Mouse (Mus musculus): Measurements from ENCODE around the gene Lgr4.

The Lgr4 gene

GRCm38 (mm10) chr2:109922306-109922705, 4.9 kb downstream of the Lgr4 start:
- no peak for DNase-seq

DNA sequence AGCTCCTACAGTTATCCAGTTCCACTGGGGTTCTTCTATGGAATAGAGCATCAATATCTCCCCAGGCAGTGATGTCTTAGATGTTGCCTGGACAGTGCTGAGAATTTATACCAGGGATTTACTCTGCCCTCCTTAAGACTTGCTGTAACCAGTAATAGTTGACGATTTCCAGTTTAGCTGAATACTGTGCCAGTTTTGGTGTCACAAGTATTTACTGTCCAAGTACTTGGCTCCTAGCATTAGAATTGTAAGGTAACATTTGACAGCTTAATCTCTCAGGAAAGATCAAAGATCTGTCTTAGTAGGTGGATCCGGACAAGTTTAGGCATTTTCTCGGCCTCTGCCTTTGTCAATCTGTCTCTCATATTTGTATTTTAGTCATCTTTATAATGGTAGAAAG, 5.6 kb downstream of the Lgr4 start:
- no peak for DNase-seq

- no peak for DNase-seq
Measured at GRCm38 (mm10) chr2:109923945-109924344, 6.5 kb downstream of the Lgr4 start.

GRCm38 (mm10) chr2:109926984-109927383, 9.5 kb downstream of the Lgr4 start:
- no peak for DNase-seq

- DNase-seq: no peak
Measured at GRCm38 (mm10) chr2:109927446-109927845, 10.0 kb downstream of the Lgr4 start.

DNA sequence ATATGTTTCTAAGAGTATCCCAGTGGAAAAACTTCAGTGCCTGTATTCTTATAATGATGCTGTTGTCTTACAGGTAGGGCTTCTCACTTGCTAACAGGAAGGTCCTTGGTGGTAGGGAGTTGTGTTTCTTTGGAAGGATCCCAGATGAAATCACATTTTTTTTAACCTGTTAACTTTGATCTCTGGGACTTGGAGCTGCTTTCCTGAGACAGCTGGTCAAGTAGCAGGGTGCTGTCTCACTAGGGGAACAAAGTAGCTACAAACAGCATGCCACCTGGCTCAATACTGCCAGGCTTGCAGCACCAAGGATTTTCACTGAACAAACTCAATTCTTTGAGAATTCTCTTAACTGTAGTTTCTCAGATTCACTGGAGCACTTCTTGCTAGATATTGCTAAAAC, 10.4 kb downstream of the Lgr4 start:
- no peak for DNase-seq

DNA sequence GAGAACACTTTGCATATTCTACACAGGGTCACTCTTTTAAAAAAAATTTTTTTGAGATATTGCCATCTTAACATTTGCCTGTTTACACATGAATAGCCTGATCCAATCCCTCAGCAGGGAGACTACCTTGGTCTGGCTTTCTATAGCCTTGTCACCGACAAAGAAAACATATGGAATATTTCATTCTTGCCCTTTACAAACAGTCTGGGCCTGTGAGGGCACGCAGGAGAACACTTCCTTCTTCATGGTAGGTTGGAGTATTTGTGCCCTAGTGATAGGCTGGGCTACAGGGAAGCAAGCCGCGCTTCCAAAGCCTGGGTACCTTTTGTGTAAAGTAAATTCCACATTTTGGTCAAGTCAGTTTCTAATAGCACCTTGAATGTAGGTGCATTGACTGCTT, 11.3 kb downstream of the Lgr4 start:
- no peak for DNase-seq

GRCm38 (mm10) chr2:109929256-109929655, 11.8 kb downstream of the Lgr4 start:
- no peak for DNase-seq

DNA sequence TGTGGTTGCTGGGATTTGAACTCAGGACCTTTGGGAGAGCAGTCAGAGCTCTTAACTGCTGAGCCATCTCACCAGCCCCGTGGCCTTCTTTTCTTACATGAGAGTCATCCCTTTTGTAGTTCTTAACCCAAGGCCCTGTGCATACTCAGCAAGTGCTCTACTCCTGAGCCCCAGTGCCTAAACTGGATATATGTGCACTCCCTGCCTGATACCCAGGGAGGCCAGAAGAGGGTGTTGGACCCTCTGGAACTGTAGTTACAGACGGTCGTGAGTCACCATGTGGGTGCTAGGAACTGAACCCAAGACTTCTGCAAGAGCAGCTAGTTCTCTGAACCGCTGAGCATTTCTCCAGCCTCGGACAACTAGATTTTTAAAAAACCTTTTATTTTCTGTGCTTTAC, 12.9 kb downstream of the Lgr4 start:
- DNase-seq: no peak

GRCm38 (mm10) chr2:109930771-109931170, 13.3 kb downstream of the Lgr4 start:
- no peak for DNase-seq

DNA sequence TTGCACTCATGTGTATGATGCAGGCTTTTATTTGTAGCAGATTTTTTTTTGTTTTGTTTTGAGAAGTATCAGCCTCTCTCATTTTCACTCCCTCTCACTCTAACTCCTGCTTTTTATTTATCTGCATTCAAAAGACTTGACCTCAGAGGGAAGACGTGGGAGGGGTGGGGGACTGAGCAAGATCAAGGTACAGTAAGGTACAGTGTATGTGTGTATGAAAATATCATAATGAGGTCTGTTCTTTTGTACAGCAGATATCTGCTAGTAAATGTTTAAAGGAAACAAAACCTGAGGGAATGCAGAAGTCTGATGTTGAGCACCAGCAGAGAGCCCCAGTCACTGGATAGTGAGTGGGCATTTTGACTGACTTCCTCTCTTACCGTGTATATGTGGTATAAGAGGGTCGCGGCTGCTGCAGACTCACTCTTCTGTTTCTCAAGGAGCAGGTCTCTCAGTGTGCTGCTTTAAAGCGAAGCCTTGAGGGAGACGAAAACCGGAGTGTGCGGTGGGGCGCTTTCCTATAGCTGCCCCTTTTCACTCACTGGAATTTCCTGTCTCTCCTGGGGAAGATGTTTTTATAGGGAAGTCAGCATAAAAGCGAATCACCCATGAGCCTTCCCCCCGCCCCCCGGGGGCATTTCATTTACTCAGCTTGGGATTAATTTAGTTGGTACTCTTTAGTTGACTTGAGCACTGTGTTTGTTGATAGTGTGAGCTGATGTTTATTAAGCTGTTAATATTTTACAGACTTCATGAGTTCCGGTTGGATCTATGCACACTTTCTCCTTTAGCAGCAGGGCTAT, 14.7 kb downstream of the Lgr4 start:
- DNase-seq: no peak

GRCm38 (mm10) chr2:109933151-109933550, 15.7 kb downstream of the Lgr4 start:
- no peak for DNase-seq

DNA sequence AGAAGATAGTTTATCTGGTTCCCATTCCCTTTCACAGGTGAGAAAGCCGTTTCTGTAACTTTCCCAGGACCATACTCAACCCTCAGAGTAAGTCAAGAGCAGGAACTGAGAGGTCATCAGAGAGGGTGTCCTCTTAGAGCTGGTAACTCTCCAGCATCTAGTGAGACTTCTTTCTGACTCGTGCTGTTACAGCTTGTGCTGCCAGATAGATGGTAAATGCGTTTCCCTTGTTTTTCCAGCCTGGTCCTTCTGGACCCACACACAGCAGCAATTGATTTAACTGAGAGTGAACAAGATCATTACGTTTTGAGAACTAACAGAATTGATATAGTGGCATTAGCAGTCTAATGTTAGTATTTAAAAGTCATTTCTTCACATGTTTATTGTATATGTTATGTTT, 16.6 kb downstream of the Lgr4 start:
- DNase-seq: no peak

GRCm38 (mm10) chr2:109935194-109935593, 17.7 kb downstream of the Lgr4 start:
- DNase-seq: no peak

- DNase-seq: no peak
Measured at GRCm38 (mm10) chr2:109935754-109936409, 18.4 kb downstream of the Lgr4 start.

- DNase-seq: no peak
Measured at GRCm38 (mm10) chr2:109936410-109936755, 18.9 kb downstream of the Lgr4 start.

DNA sequence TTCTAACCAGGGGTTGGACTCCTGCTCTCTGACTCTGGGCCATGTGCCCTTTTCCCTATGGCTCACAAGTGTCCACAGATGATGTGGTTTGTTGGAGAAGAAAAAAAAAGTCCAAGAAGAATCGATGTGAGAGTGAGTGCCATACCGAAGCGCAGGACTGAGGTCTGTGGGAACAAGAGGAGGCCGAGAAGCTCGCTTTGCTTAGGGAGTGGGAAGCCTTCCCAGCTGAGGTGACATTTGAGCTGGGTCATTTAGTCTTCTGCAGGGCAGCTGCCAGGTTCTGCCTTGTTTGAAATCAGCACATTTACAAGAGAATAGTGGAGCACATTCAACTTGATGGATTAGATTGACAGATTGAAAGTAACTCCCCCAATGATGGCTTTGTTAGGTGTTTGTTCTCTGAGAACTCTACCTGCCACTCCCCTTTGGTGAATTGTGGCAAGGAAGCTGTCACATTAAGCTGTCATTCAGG, 24.6 kb downstream of the Lgr4 start:
- no peak for DNase-seq

DNA sequence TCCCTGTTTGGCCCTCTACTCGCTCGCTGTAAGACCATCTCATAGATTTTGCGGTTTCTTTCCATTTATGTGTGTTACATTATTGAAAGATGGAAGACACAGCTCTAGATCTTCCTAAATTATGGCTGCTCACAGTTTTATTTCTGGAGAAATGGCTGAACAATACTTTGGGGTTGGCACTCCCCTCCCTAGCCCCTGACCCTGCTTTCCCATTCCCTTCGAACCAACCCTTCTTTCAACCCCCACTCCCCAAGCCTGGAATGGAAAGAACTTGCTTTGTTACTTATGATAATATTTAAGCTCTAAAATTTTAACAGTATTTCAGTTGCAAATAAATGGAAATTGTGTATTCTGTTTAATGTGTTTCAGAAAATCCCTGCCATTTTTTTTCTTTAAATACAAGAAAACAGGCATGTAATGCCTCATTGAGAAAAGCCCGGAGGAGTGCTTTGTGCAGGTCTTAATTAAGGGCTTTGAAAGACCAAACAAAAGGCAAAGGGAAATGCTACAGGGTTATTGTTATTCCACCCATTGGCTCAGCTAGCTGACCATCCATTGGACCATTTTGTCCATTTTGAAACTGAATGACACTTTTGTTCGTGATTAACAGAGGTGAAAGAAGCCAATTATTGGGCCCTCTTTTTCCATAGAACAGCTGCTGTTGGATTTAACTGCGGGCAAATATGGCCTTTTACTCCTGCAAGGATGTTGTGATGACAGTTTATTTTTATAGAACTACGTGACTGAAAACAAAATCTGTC, 25.5 kb downstream of the Lgr4 start:
- DNase-seq: no peak

GRCm38 (mm10) chr2:109944995-109945394, 27.5 kb downstream of the Lgr4 start:
- DNase-seq: no peak

DNA sequence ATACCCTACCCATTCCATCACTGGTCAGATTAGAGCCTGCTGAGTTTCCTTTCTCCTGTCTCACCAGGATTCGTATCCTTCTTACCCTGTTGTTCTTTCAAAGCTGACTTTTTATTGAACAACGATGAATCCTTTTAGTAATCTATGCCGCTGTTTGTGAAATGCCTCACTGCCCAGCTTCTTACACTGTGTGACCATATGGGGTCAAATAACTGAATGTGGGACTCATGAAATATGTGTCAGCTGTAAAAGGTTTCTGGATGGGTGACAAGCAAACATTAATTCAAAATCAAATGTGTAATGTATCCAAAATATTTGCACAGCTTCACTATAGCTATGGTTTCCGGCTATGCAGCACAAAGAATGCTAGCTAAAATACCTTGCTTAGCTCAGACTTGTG, 28.1 kb downstream of the Lgr4 start:
- no peak for DNase-seq

DNA sequence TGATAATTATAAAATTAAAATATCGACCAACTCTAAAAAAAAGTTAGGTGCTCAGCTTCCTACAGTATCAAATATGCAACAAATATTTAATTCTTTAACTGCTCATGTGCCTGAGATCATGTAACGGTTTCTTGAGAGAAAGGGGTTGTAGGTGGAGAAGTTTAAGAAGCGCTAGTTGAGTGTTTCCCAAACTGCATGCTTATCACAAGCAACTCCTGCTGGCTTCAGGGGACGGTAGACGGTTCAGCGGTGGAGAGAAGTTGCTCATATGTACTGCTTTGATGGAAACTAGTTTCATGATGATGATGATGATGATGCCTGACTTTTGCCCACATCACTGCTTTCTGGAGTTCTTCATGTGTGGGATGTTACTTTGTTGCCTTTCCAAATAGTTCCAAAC, 29.0 kb downstream of the Lgr4 start:
- no peak for DNase-seq

- DNase-seq: no peak
Measured at GRCm38 (mm10) chr2:109949519-109949918, 32.1 kb downstream of the Lgr4 start.

- no peak for DNase-seq
Measured at GRCm38 (mm10) chr2:109950311-109950710, 32.9 kb downstream of the Lgr4 start.

- no peak for DNase-seq
Measured at GRCm38 (mm10) chr2:109951050-109951449, 33.6 kb downstream of the Lgr4 start.

Data from right cerebral cortex, postnatal 14 days (tissue).